Mouse (Mus musculus) natural killer cell, adult 2 months (primary cell): Measurements from ENCODE around the gene Tollip.
A peak's percentile ranks its signal among the peaks of the same experiment; 100 is the strongest.

Experiments
- DNase-seq, 2 experiments: peaks; one replicate each; pipeline ENCODE4 v3.0.0; 2022; ENCODE audit warnings: low spot score in 2 of 2

Tollip gene

DNA sequence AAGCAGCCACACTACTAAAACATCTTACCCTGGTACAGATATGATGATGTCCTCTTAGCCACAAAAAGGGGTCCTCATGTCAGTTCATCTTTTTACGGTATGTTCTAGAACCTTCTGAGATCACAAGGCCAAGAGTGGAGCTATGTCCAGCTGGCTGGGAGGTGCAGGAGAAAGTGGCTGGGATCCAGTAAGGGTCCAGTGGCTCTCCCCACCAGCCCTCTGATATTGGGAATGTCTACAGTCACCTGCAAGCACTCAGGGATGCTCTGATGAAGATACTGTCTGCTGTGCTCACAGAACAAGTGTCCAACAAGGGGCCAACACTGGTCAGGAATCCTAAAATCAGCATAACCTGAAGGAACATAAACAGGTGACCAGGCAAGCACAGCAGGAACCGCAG lies at the start of gene Tollip:
TSS of gene Tollip (minus strand) at position 101 of the 400 bp plus-strand sequence.
- DNase-seq: no peak

DNA sequence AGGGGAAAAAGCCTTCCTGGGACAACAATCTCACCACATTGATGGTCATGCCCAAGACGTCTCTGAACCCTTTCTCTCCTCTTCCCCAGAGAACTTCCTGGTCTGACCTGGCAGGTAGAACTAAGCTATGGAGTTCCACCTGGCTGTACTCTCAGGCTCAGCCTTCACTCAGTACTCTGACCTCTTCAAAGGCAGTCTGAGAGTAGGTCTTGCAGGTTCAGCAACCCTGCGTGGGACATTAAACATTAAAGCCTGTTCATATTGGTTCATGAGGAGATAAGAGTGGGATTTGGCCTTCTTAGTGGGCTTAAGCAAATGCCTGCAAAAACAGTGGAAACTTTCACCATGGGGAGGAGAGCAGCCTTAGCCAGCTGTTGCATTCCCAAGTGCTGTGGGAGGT lies 48.0 kb upstream of the Tollip start:
- no peak for DNase-seq

DNA sequence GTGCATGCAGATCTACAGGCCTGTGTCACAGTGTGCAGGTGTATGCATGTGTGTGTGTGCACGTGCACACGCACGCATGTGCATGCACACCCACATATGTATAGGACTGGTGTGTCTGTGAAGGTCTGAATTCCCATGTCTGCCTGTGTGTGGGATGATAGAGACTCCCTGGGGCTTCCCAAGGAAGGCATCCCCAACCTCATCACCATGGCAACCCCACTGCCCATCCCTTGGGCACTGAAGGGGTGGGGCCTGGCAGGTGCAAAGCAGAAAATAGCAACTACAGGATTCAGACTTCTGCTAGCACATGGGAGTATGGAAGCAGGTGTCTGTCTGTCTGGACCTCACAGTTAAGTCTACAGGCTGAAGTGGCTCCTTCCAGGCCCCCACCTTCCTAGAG lies 44.2 kb upstream of the Tollip start:
- DNase-seq: no peak

DNA sequence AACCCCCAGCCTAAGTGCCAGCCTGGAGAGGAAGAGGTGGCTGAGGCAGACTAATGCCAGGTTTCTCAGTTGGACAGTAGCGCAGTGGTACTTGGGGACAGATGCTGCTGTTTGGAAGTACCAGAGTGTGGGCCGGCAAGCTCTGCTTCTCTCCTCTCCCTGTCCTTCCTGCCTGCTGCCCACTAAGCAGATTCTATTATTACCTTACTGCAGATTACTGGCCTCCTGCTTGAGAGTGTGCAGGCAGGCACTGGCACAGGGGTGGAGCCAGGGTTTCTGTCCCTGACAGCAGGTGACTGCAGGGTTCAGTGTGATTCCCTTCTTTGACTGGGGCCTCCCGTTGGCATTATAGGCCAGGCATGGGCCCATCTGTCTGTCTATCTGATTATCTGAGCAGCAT lies 43.2 kb upstream of the Tollip start:
- DNase-seq: no peak

DNA sequence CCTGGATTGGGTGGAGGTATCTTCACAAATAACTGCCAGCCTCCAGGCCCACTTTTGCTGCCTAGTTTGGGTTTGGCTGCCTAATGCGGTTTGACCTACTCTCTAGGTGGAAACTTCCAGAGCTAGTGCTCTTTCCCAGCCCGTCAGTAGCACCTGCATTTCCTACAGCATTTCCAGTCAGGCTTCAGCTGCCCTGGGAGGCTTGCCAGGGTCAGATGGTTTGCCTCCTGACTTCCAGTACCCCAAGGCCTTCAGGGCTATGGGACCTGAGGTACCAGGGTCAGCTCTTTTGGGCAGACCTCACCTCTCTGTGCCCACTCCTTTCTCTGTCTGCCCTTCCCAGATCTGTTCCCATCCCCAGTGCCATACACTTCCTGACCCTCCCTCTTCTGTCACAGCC lies 42.6 kb upstream of the Tollip start:
- no peak for DNase-seq

DNA sequence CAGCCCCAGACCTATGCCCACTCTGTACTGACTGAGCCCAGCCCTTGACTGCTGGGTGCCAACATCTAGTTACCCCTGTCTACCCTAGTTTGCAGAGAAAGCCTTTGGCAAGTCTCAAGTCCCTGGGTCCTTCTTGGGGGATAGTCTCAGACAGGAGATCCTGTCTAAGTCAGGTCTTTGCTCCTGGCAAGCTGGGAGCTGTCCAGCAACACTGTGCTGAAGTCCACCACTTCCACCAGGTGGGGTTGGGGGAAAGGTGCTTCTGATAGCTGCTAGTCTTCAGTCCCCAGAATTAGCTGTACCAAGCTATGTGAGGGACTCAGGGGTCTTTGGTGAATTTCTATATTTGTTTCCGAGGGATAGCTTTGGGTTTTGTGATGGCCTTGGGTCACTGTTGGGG lies 40.8 kb upstream of the Tollip start:
- DNase-seq: no peak

DNA sequence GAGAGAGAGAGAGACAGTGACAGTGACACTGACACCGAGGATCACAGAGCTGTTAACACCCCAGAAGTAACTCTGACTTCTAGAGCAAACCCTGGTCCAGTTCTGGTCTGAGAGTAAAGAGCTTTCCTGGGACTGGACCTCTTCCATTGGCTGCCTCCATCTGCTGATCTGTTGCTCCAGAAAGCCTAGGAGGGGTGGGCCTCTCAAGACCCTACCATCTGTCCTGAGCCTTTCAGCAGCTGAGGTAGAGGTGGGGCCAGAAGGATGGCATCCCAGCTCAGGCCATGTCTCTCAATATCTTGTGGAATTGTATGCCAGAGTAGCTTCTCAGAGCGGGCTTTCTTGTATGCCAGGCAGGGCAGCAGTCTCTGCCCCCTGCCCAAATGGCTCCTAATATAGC lies 39.9 kb upstream of the Tollip start:
- DNase-seq: no peak

DNA sequence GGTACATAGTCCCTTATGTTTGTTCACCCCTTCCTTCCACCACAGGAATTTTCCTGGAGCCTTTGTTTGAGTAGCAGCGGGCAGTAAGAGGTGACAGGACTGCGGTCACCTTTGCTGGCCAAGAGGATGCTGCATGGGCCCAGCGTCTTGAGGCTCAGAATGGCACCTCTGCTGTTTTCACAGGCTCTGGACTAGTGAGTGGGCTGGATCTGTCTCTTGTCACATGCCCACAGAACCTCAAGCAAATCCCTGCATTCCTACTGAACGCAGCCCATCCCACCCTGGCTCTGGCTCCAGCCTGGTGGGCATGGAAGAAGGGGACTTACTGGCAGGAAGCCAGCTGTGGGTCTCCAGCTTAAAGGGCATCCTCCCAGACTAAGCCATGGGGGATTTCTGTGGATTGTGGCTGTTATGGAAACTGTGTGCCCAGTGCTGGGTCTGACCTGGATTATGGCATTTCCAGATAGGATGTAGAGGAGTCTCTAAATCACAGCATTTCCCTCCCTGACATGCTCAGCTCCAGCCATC lies 39.3 kb upstream of the Tollip start:
- no peak for DNase-seq

DNA sequence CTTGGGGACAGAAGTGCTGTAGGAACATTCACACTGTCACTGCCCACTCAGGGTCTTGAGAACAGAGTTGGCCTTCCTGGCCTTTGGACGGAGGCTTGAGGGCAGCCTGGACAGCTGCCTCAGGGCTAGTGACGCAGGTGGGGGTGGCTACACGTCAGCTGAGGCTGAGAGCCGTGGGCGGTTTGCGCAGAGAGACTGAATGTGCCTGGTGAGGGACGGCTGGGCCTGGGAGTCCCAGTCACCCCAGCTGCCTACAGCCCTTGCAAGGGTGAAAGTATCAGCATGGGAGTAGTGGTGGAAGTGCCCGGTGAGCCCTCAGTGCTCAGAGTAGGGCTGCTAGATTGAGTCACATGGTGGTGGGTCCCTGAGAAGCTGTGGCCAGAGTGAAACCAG lies 37.9 kb upstream of the Tollip start:
- DNase-seq: no peak

DNA sequence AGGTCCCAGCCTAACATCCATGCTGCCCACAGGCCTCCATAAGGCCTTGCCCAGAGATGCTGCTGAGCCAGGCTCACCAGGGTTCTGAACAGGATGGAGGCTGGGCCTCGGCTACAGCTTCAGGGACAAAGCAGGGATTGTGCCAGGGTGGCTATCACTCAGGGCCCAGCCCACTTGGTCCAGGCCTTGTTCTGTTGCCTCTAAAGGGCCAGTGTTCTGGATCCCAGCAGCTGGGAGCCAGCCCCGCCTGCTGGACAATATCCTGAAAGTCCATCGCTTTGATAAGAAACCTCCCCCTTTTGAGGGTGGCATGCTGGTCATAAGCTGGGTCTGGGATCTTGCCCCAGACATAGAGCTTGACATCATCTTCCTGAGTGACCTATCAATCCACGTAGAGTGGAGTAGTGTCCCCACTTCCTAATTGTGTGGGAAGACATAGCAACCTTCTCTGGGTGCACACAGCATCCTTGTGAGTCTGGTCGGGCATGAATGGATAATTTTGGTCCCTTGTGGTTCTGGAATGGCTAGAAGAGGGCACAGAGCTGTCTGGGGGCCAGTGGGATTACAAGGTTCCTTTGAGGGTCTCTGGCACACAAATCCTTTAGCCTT lies 37.4 kb upstream of the Tollip start:
- no peak for DNase-seq

DNA sequence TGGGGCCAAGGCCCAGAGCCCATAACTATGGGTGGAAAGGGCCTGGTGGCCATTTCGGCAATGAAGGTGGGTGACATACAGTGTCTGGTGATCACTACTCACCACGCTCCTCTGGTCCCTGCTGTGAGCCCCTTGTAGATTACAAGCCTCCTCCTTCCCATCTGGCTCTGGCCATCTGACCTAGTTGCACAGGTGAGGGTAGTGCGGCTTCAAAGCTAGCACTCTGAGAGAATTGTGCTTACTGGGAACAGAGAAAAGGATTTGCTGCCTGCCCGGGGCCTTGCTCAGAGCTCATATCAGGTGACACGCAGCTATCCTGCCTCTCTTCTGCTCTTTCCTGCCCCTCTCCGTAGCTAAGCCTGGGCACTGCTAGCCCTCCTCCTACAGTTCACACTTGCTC lies 35.3 kb upstream of the Tollip start:
- no peak for DNase-seq

DNA sequence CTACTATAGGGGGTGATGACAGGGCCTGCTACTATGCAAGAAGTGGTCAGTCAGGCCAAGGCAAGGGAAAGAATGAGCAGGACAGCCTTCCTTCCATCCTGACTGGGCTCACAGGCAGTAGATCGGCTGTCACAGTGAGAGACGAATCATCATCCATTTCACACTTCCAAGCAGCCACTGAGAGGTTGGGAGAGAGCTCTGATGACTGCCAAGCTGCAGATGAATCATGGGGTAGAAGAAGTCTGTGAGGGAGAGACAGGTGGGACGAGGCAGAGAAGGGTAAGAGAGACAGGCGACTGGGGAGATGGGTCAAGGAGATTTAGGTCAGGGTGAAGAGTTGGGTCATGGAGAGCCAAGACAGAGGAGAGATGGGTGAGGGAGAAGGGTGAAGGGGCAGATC lies 34.6 kb upstream of the Tollip start:
- no peak for DNase-seq

DNA sequence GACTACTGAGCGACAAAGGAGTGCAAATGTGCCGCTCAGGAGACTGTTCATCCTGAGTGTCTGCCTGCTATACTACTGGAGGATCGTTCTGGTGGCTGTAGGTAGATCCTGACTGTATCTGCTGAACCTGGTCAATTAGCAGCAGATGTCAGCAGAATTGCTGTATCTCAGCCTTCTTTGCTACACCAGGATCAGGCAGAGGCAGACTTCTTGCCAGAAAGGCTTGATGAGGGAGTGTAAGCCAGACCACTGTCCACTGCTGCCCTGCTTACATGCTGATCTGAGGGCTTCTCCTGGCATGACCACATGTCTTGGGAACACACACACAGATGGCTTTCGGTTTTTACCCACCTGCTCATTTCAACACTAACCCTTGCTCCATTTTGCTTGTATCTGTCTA lies 33.5 kb upstream of the Tollip start:
- no peak for DNase-seq

DNA sequence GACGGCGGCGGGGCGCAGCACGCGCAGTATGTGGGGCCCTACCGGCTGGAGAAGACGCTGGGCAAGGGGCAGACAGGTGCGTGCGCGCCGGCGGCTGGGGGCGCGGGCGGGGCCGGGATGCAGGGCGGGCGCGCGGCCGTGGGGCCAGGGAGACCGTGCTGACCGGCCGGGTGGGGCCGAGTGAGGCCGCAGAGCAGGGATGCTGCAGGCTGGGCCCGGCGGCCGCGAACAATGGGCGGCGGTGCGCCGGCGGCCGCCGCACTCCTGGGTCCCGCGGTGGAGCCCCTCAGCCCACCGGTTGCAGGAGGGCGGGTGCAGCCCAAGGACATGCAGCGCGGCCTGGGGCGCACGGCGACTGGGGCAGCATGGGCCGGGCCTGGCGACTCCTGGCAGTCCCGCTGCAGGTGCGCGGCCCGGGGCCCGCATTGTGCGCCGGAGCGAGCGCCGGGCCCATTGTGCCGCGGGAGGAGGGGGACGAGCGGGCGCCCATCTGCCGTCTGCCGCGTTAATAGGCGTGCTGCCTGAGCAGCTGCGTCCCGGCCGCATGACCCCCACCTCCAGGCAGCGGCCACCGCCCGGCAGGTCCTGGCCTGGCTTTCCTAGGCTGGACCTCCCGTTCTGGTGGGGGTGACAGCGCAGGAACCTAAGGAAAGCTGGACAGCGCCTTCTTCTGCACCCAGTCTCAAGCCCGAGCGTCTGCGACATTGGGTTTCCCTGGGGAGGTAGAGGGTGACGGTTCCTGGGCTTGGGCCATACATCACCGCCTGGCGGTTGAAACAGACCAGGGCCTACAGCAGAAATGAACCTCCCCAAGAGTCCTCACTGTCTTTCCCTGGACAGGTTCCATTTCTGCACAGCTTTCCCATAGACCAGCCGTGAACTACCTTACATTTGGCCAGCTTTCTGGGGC lies 32.1 kb upstream of the Tollip start:
- DNase-seq: no peak

DNA sequence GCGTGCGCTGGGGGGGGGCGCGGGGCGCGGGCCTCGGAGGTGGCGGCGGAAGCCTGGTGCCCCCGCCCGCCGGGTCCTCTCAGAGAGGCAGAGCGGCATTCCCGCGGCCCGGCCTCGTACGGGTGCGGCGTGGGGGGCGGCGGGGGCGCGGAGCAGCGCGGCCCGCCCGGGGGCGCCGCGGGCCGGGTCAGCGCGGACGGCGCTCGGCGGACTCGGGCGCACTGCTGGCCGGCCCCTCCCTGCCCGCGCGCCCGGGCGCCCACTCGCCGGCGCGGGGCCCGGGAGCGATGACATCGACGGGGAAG lies 31.4 kb upstream of the Tollip start:
- no peak for DNase-seq

DNA sequence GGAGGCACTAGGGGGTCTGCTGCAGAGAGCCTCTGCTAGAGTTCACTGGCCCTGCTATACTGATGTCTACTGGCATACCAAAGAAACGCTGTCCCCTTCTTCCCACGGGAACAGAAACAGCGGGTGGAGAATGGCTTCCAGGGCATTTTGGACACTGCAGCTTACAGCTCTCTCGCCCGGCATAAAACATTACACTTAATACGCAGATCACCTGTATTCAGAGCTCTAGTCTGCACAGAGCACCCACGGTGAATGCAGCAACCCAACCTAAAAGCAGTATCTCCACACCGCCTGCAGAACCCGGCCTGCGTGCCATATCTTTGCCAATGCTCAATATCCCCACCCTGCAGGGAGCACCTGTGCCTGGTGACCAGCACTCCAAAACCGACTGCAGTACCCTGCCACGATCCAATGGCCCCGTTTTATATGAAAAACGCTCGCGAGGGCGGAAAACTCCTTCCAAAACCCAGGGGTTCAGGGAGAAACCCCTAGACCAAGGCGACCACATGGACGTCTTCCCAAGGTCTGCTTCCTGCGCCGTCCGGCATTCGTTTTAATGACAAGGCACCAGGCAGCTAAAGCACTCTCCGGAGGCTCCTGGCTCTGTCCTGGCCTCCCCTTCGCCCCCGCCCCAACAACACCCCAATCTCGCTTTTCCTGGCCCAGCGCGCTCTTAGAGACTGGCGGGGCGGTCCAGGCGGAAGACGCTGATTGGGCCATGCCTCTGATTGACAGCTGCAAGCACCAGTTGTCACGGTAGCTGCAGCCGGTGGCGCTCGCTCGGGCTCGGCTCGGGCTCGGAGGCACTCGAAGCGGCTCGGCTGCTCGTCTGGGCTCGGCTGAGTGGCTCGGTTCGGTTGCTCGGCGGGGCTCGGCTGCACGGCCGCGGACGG lies 30.8 kb upstream of the Tollip start, which contains the start of gene Brsk2:
TSS of gene Brsk2 (plus strand) at position 846 of the 893 bp plus-strand sequence.
- DNase-seq: peak; percentile 64 to 78

DNA sequence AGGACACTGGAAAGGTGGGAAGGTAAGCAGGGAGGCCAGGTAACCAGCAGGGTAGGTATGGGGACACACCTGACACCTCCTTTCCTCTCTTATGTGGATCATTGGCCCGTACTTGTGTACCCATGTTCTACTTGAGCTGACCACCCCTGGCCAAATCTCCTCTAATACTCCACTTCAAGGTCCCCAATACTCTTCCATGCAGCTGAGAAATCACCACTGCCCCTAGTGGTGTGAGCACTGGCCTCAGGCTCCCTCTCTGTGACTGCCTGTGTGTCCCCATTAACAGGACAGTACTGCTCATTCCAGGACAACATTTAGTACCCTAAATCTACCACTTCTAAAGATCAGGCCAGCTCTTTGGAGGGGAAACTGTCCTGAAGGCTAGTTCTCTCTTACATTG lies 29.7 kb upstream of the Tollip start:
- DNase-seq: no peak

DNA sequence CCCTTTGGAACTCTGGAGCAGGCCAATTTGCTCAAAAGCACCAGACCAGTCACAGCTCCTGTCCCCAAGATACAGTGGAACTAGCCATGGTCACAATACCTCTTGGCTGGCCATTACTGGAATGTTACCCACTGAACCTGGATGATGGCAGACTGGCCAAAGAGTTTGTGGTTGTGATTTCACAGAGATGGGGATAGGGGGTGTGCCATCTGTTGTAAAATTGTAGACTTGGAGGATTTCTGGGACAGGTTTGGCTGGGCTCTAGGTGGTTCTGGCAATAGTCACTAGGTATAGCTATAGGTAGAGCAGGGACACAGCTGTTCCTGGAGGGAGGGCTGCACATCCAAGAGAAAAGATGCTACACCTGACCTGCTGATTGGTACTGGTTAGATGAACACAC lies 29.2 kb upstream of the Tollip start:
- no peak for DNase-seq

DNA sequence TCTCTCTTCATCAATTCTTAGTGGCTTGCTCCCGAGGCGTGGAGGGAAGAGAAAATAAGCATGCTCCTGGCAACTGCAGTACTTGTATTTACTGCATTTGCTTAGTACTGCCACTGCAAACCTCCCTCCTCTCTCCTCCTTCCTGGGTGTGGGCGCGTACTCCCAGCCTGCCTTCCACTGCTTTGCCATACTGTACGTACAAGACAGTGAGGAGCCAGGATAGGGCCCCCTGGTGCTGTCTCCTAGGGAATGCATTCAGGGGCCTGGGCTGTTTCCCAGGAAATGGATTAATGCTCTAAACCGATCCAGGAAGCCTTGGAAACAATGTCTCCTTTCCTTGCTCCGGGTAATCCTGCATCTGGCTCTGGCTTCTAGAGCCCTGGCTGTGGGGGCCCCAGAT lies 27.6 kb upstream of the Tollip start:
- DNase-seq: no peak

DNA sequence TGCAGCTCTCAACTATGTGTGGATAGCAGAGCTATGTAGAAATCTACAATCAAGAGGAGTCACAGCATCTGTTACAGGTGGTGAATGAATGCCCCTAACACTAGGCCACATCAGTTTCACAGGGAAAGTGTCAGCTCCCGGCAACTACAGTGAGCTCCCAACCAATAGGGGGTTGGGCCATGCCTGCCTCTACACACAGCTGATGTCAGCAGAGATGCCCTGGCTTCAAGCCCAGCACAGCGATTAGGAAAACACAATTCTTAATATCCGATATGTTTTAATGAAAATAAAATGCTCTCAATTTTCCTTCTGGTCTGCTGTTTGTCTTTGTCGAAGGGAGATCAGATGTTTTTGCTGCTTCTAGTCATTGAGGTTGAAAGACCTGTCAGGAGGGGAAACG lies 25.1 kb upstream of the Tollip start:
- no peak for DNase-seq

DNA sequence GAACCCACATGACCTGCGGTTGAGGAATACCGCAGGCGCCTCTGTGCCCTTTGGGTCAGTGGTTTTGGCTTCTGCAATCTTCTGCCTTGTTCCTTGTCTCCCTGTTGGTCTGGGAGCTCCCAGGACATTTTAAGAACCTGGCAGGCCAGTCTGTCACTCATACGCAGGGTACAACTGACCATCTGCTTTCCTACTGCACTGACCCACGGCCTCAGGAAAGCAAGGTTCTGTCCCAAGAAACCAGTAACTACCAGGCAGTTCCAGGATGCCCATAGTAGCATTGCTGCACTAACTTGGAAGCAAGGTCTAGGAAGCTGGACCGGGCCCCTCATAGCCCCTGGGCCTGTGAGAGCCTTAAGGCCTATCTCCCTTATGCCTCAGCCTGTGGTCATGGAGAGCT lies 16.6 kb upstream of the Tollip start:
- DNase-seq: no peak

DNA sequence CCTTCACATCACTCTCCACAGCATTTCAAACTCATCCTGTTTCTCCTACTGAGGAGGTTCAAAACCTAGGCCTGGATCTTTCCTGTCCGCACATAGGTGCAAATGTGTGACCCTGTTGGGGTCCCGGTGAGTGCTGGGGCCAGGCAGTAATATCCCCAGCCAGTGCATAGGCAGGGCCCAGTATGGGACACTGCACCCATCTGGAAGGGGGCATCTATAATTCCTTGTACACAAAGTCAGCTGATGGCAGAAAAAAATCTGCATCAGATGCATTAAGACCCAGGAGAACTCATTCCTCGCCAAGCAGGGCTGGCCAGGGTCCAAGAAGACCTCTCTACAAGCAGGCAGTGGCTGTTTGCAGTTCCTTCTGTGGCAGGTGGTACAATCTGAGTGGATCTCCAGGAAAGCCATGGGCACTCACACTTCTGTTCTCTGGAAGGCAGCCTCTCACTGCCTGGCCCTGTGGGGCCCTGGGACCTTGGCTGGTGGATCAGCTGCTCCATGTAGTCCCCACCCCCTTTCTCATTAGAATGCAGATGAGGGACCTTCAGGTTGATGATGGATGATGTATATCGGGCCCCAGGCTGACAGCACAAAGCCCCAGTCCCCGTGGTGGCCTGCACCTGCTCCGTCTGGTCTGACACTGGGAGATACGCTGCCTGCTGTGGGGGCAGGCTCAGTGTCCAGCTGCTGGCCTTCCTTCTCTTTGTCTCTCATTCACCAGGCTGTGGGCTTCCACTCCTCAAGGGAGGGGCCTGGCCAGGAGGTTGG lies 16.0 kb upstream of the Tollip start:
- DNase-seq: no peak
